Comparison of ENCODE assay signal across 8 mouse cellular contexts in genomic region chr4:153974431-153975291, GRCm38 (mm10). TPM values are rescaled to one million over a fixed set of nuclear protein-coding genes. Genes with fewer than 3 reads are reported as not detected.
DNase-seq lines count a peak whose midpoint lies in the region; ATAC-seq lines count a peak whose summit lies in the region.

Gene Dffb (minus strand): TSS chr4:153975126.
Gene Cep104 (plus strand): TSS chr4:153975194.

- no peaks in the 10 kb centered on the region for H3K9me3 ChIP-seq in heart, embryonic 14.5 days (ENCODE audit: control insufficient read depth, low read length)
- H3K9me3 ChIP-seq in liver, embryonic 13.5 days (replicated peaks) = no peaks in the 10 kb centered on the region
- no peaks in the 10 kb centered on the region for H3K9me3 ChIP-seq in stomach, embryonic 16.5 days (replicated peaks; ENCODE audit: control insufficient read depth, low read length)

- peak; percentile 91 for ATAC-seq in heart, embryonic 14.5 days (ENCODE audit: insufficient number of reproducible peaks, insufficient read depth, low FRiP score, low read depth)
- ATAC-seq in liver, embryonic 13.5 days (ENCODE audit: low read depth) = peak; percentile 96
- peak; percentile 98 for ATAC-seq in stomach, embryonic 16.5 days (ENCODE audit: insufficient read depth, low FRiP score)

- H3K27ac ChIP-seq in brown adipose tissue, adult 24 weeks (replicated peaks; ENCODE audit: low read depth, low read length) = peak within 1 kb of the TSS; percentile 50; the same call in 1 of the 2 replicates
- H3K27ac ChIP-seq in heart, embryonic 14.5 days (replicated peaks in 1 of 2; ENCODE audit: control insufficient read depth in 1 of 2, insufficient read depth in 1 of 2, low read depth in 2 of 2, low read length in 2 of 2) = peak within 1 kb of the TSS in 1 of 2 experiments; percentile 44; a peak in 2 of 4 replicates
- peak within 1 kb of the TSS; percentile 65 for H3K27ac ChIP-seq in liver, embryonic 13.5 days
- H3K27ac ChIP-seq in stomach, embryonic 16.5 days (ENCODE audit: low read length) = peak within 1 kb of the TSS; percentile 49; the same call in 1 of the 2 replicates

- peak within 1 kb of the TSS; percentile 95 for H3K9ac ChIP-seq in heart, embryonic 14.5 days (ENCODE audit: low read length)
- H3K9ac ChIP-seq in liver, embryonic 13.5 days = peak within 1 kb of the TSS; percentile 89
- peak within 1 kb of the TSS; percentile 81 for H3K9ac ChIP-seq in stomach, embryonic 16.5 days (ENCODE audit: low read length)

- H3K4me3 ChIP-seq in brown adipose tissue, adult 24 weeks (ENCODE audit: insufficient read depth, low read depth, low read length) = peak within 1 kb of the TSS; percentile 87
- H3K4me3 ChIP-seq in heart, embryonic 14.5 days (ENCODE audit: control insufficient read depth in 1 of 2, insufficient read depth in 1 of 2, low read depth in 1 of 2, low read length in 2 of 2) = peak within 1 kb of the TSS; percentile 81 to 96
- H3K4me3 ChIP-seq in liver, embryonic 13.5 days (replicated peaks) = peak within 1 kb of the TSS; percentile 82
- H3K4me3 ChIP-seq in stomach, embryonic 16.5 days (replicated peaks; ENCODE audit: low read length) = peak within 1 kb of the TSS; percentile 69

- peak within 1 kb of the TSS; percentile 91 for H3K4me2 ChIP-seq in heart, embryonic 14.5 days (ENCODE audit: low read length)
- H3K4me2 ChIP-seq in liver, embryonic 13.5 days = peak within 1 kb of the TSS; percentile 84
- H3K4me2 ChIP-seq in stomach, embryonic 16.5 days (ENCODE audit: low read depth, low read length) = peak within 1 kb of the TSS; percentile 95

- H3K36me3 ChIP-seq in heart, embryonic 14.5 days (ENCODE audit: control insufficient read depth, insufficient read depth, low read length) = peaks cover 32% of the 10 kb centered on the region
- peaks cover 36% of the 10 kb centered on the region for H3K36me3 ChIP-seq in liver, embryonic 13.5 days
- H3K36me3 ChIP-seq in stomach, embryonic 16.5 days (ENCODE audit: control insufficient read depth, insufficient read depth, low read length) = 0 out of 2 replicates have a peak, but pooled peaks cover 1% of the 10 kb centered on the region

- 1% methylated on average over 64 of the region's 68 CpGs for WGBS in heart, embryonic 14.5 days
- under 1% methylated on average over 68 of the region's 68 CpGs for WGBS in liver, embryonic 13.5 days (ENCODE audit: insufficient replicate concordance)
- WGBS in stomach, embryonic 16.5 days = 1% methylated on average over 68 of the region's 68 CpGs

- H3K27me3 ChIP-seq in heart, embryonic 14.5 days (ENCODE audit: control insufficient read depth, insufficient read depth, low read length) = no peaks in the 10 kb centered on the region
- H3K27me3 ChIP-seq in liver, embryonic 13.5 days = no peaks in the 10 kb centered on the region
- H3K27me3 ChIP-seq in stomach, embryonic 16.5 days (ENCODE audit: control insufficient read depth, insufficient read depth, low read length) = no peaks in the 10 kb centered on the region

- DNase-seq in CD4-positive, CD25-positive, alpha-beta regulatory T cell, adult 2 months (ENCODE audit: low read depth, low spot score) = peak; percentile 93
- peak; percentile 71 for DNase-seq in fibroblast of lung, adult 2 months (ENCODE audit: low read depth)
- peak; percentile 96 for DNase-seq in kidney, postnatal 14 days
- peak; percentile 86 for DNase-seq in liver, embryonic 13.5 days
- peak; percentile 94 for DNase-seq in neural tube, embryonic 10.5 days (ENCODE audit: extremely low spot score, low spot score)

- peaks cover 2% of the 10 kb centered on the region; the same call in 1 of the 2 replicates for H3K4me1 ChIP-seq in brown adipose tissue, adult 24 weeks (ENCODE audit: control insufficient read depth, insufficient read depth, insufficient read length, low read length)
- peaks cover 3 to 10% of the 10 kb centered on the region in 2 experiments; a peak in 3 of 4 replicates for H3K4me1 ChIP-seq in heart, embryonic 14.5 days (ENCODE audit: control insufficient read depth in 2 of 2, insufficient read depth in 2 of 2, low read length in 2 of 2)
- peaks cover 42% of the 10 kb centered on the region for H3K4me1 ChIP-seq in liver, embryonic 13.5 days (replicated peaks)
- H3K4me1 ChIP-seq in stomach, embryonic 16.5 days (ENCODE audit: control insufficient read depth, insufficient read depth, low read length) = peaks cover 8% of the 10 kb centered on the region

RNA-seq across cellular contexts. Expression of gene Dffb, which starts in this region (rescaled TPM):
- polyA plus RNA-seq in brown adipose tissue, adult 24 weeks (2012; ENCODE audit: insufficient read depth, insufficient read length, missing spikeins) = 0.83 and 1.3 TPM in 2 replicates
- polyA plus RNA-seq in heart, embryonic 14.5 days (2014; fragmentation: Nextera tagmentation; extraction: Ambion mirVana) = 6.3 and 6.8 TPM in 2 replicates
- 11.0 and 11.1 TPM in 2 replicates for polyA plus RNA-seq in liver, embryonic 13.5 days (2015; fragmentation: Nextera tagmentation; extraction: Ambion mirVana)
- 12.4 and 12.8 TPM in 2 replicates for polyA plus RNA-seq in stomach, embryonic 16.5 days (2015; fragmentation: Nextera tagmentation; extraction: Ambion mirVana)

RNA-seq across cellular contexts. Expression of gene Cep104, which starts in this region (rescaled TPM):
- 12.9 and 13.6 TPM in 2 replicates for polyA plus RNA-seq in brown adipose tissue, adult 24 weeks (2012; ENCODE audit: insufficient read depth, insufficient read length, missing spikeins)
- 13.7 and 14.3 TPM in 2 replicates for polyA plus RNA-seq in heart, embryonic 14.5 days (2014; fragmentation: Nextera tagmentation; extraction: Ambion mirVana)
- 6.3 and 8.7 TPM in 2 replicates for polyA plus RNA-seq in liver, embryonic 13.5 days (2015; fragmentation: Nextera tagmentation; extraction: Ambion mirVana)
- polyA plus RNA-seq in stomach, embryonic 16.5 days (2015; fragmentation: Nextera tagmentation; extraction: Ambion mirVana) = 12.0 and 13.9 TPM in 2 replicates
